Mouse (Mus musculus) CD4-positive helper T cell, adult 2 months (primary cell): ENCODE data around the gene Cnot4.

ENCODE experiments used
- DNase-seq: peaks from one replicate; pipeline ENCODE4 v3.0.0-alpha.2; 2012; ENCODE audit warnings: low read depth, missing footprints, low spot score

Gene Cnot4

DNA sequence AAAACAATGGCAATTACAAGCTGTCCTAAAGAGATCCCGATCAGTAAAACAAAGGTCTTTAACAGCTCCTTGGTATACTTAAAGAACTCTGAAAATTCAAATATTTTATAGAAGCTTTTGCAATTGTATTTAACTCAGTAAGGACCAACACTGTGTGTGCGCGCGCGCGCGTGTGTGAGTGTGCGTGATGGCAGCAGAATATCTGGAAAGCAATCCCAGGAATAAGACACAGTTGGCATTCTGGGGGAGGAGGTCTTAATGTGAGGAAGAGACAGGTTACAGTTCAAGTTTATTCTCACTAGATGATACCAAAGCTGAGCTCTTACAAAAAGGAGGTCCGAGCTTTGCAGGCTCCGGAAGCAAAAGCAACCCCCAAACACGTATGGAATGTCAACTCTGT is 100.2 kb downstream of the Cnot4 start:
- no peak for DNase-seq

GRCm38 (mm10) chr6:35032704-35033103 is 100.8 kb downstream of the Cnot4 start:
- DNase-seq, result no peak

- DNase-seq, result no peak
These were observed 102.7 kb downstream of the Cnot4 start for GRCm38 (mm10) chr6:35030811-35031210.

DNA sequence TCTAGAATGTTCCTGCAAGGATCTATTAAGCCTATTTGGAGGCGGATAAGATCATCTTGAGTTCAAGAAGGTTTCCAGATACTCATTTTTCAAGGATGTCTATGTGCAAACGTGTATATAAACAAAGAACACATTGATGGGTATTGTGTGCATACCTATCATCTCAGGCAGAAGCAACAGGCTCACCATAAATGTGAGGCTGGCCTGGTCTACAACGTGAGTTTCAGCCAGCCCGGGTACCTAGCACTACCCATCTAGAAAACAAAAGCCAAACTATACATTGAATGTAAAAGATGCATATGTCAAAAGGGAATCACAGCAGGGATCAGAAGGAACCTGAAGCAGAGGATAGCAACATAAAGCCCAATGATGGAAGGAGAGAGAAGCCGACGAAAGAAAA is 103.3 kb downstream of the Cnot4 start:
- no peak for DNase-seq

DNA sequence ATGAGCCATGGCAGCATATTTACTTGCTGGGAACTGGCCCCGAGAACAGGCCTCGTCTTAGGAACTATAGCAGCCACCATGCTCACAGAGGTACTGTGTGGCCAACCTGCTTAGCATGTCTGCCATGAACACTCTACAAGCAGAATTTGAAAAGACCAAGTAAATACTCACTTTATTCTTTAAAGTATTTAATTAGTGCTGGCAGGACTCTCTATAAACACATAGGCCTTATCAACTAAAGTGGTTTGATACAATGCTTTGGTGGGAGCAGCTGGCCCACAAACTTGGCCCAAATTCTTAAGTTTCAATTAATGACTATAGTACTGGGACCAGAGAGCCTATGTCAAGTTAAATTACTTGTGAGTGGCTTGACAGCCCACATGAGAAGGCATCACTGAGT is 105.5 kb downstream of the Cnot4 start:
- DNase-seq, result no peak

DNA sequence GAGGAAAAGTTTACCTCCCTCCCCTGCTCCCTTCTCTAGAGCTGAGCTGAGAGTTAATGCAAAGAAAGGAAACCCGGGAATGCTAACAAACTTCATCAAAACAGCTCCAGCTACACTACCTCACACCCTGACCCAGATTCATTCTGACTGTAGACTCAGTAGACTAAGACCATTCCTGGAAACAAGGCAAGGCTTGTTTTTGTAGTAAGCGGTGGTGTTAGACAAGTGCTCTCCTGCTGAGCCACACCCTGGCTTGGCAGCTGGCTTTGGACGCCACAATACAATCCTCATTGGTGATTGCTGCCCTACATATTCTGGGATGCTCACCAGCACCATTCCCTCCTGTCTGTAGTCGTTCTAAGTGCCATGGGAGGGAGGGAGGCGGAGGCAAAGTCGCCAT is 106.3 kb downstream of the Cnot4 start:
- no peak for DNase-seq

DNA sequence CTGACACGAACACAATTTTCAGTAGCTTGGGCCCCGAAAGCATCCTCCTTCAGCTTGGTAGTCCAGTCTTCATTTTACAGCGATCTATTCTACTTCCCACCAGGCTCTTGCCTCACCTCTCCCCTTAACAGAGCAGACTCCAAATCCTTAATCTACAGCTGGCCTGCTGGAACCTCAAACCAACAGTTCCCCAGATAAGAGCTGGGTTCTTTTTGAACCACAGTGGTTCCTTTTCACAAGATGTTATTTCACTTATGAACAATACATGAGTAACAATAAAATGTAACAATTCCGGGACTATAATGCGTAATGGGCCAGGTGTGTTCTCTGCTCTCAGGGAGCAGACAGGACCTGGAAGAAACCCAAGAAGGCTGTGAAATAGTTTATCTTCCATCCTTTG is 116.9 kb downstream of the Cnot4 start:
- no peak for DNase-seq

- no peak for DNase-seq
These were observed 121.6 kb downstream of the Cnot4 start for GRCm38 (mm10) chr6:35011953-35012352.

DNA sequence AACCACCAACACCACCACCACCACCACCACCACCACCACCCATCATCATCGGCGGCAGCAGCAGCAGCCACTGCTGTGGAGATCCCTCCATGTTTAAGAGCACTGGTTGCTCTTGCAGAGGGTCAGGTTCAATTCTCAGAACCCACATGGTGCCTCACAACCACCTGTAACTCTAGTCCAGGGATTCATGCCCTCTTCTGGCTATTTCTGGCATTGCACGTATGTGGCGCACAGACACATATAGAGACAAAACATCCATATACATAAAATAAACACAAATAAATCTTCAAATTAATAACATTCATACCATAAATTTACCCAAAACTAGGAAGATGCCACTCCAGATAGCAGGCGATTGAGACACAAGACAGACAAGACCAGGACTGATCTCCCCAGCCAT is 122.8 kb downstream of the Cnot4 start:
- no peak for DNase-seq

DNA sequence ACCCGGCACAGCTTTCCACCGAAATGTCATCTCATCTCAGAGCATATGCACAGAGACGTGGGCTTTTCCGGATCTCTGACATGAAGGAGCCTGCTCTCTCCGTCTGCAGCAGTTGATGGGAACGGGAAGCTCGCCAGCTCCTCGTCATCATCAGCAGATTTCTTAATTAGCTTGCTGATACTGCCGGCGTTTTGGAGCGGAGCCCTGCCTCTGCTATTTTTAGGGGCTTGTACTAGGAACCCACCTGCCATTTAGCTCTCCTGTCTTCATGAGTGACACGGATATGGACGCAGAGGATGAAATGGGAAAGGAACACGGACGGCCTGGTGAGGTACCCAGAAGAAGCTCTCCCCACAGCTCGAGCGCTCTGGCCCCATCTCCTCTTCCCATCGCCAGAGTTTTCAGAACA is 131.3 kb downstream of the Cnot4 start:
- DNase-seq, result no peak

DNA sequence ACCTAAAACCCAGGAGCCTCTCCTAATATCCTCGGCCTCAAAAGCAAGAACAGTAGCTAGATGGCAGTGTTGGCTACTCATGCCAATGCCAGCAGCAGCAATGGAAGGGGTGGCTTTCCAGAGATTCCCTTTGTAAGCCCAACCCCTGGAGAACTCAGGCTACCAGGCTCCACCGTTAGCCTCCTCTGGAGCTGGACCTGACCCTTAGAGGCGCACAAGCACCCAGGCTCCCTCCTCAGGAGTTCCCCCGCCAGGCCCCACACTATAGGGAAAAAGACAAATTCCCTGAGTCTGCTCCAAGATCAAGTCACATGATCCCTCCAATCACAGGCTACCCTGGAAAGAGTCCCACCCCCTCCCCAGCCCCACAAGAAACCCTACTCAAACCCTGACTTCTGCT is 134.4 kb downstream of the Cnot4 start:
- no peak for DNase-seq

DNA sequence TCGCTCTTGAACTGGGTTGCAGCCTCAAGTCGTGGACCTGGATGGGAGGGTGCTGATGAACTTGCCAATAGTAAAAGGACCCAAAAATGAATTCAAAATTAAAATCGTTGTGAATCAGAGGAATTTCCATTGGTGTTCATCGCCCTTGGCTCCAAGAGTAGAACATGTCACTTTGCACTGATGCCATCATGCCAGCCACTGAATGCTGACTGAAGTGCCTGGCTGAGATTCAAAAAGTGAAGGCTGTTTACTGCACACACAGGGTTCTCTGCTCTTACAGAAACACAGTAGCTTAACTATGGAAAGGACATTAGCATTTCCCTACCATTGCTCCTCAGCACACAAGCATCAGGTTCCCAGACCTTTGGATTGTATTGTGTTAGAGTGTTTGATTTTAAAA is 137.0 kb downstream of the Cnot4 start:
- no peak for DNase-seq

- DNase-seq, result peak; percentile 83
These were observed 138.3 kb downstream of the Cnot4 start for GRCm38 (mm10) chr6:34995265-34995681.

DNA sequence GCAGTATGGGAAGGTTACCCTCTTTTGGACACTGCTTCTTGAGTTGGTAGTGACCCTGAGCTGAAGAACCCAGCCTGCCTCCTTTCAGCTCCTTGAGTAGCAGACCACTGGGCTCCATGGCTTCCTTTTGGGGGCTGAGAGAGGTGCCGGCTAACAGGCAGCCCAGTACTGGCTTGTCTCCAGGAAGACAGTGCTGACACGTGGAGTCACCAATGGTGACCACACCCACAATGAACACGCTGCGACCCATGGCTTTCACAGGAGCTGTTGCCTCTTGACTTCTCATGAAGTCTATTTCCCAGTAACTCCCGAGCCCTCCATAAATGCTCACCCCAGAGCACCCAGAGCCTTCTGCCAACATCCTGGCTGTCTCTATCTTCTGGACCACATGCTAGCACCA is 138.8 kb downstream of the Cnot4 start:
- DNase-seq, result peak; percentile 24

DNA sequence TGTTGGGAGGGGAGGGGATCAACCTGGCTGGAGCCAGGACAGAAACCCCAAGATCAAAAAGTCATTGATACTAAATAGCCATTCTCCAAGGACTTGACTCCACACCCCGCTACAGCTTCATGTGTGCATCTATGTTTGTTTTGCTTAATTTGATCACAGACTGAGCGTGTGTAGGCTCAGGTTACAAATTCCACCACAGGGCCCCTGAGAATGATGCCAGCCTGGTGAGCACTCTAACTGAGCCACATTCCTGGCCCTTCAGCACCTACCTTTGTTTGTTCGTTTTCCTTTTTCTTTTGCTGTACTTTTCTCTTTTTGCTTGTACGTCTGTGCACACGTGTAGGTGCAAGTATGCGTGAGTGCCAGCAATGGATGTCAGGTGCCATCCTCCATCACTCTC is 144.3 kb downstream of the Cnot4 start:
- DNase-seq, result no peak

DNA sequence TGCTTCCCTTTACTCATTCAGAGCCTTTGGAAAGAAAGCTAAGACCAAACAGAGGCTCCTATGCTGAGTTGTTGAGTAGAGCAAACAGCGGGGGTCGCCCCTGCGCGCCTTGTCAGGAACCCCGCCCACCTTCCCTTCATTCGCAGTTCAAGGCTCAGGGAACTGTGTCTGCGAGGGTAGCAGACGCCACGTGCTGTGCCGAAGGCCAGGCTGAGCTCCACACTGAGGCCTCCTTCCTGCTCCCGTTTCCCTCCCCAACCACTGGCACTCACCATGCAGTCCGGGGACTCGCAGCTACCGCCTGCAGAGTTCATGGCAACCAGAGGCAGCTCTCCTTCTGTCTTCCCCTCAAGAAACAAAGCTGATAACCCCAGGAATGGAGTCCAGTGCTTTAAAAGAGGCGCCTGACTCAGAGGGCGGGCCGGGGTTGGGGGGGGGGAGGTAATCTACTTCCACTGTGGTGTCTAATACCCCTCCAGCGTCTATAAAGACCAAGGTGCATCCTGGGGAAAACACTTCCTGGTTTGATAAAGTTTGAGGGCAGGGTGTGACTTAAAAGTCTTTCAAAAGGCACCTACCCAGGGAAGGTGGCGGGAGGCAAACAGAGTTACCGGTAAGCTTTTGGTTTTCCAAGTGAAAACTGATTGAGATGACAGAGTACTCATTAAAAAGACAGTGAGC is 145.3 kb downstream of the Cnot4 start, which contains the start of gene Slc23a4:
Gene Slc23a4, minus strand, starts transcription at position 324 of the 681 bp plus-strand sequence.
- peak; percentile 22 for DNase-seq

DNA sequence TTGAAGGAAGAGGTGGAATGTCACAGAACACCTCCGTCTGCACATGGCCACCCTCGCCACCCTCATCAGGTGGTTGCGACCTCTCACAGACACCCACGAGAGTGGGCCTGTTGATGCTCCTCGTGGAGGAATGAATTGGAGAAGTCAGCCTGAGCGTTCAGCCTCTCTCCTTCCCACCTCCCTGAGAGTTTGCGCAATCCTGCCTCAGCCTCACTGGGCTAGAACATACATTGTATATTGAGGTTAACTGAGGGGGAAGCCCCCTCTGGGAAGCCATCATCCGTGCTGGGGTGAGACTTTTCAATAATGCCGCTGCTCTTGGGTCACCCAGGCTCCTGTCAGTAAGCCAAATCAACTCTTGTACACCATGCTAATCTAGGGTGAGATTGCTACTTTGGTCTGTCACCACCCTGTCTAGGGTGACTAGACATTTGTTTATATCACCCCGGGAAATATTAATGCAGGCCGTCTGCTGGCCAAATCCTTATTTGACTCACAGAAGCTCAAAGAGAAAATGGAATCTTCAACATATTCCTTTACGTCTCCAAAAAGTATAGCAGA is 146.4 kb downstream of the Cnot4 start:
- no peak for DNase-seq

- no peak for DNase-seq
These were observed 152.9 kb downstream of the Cnot4 start for GRCm38 (mm10) chr6:34980661-34981060.

GRCm38 (mm10) chr6:34979291-34979690 is 154.2 kb downstream of the Cnot4 start:
- no peak for DNase-seq
